Mouse (Mus musculus) liver, embryonic 12.5 days (tissue): ENCODE measurements around the gene Dab1. TPM values are rescaled to one million over a fixed set of nuclear protein-coding genes. Genes with fewer than 3 reads are reported as not detected.

Experiments used
- ATAC-seq: fragments of 200-750 bp; cut with Nextera tagmentation; 2 replicates; pipeline ENCODE4 v1.8.0; 2017; ENCODE audit warnings: moderate number of reproducible peaks, mild to moderate bottlenecking, moderate library complexity
- H3K27ac ChIP-seq: fragments of 300-500 bp; sonication (generic); 2 replicates; pipeline ENCODE4 v1.5.1; 2016; ENCODE audit warnings: mild to moderate bottlenecking
- H3K27me3 ChIP-seq: fragments of 300-500 bp; sonication (generic); replicated peaks from 2 replicates; pipeline ENCODE4 v1.6.1; 2016; ENCODE audit warnings: mild to moderate bottlenecking, moderate library complexity
- H3K36me3 ChIP-seq: fragments of 300-500 bp; sonication (generic); 2 replicates; pipeline ENCODE4 v1.6.1; 2016; ENCODE audit warnings: mild to moderate bottlenecking, moderate library complexity
- H3K4me1 ChIP-seq: fragments of 300-500 bp; sonication (generic); 2 replicates; pipeline ENCODE4 v1.6.1; 2016
- H3K4me2 ChIP-seq: fragments of 300-500 bp; sonication (generic); 2 replicates; pipeline ENCODE4 v1.6.1; 2016; ENCODE audit warnings: mild to moderate bottlenecking, moderate library complexity
- H3K4me3 ChIP-seq: fragments of 300-500 bp; sonication (generic); 2 replicates; pipeline ENCODE4 v1.5.1; 2016; ENCODE audit warnings: mild to moderate bottlenecking, moderate library complexity
- H3K9ac ChIP-seq: fragments of 300-500 bp; sonication (generic); 2 replicates; pipeline ENCODE4 v1.6.1; 2016; ENCODE audit warnings: mild to moderate bottlenecking, moderate library complexity
- H3K9me3 ChIP-seq: fragments of 300-500 bp; sonication (generic); replicated peaks from 2 replicates; pipeline ENCODE4 v1.6.1; 2016; ENCODE audit warnings: mild to moderate bottlenecking, moderate library complexity
- whole genome bisulfite sequencing: fragments of 180-500 bp; shearing (Covaris S2); methylation state at CpG from one replicate; pipeline ENCODE4 v1.1.7; 2016; ENCODE audit not compliant: insufficient replicate concordance; 5-methylcytosine and 5-hydroxymethylcytosine counted together
- polyA plus RNA-seq: library from polyadenylated mRNA; unstranded; fragments of >200 nt; fragmentation: Nextera tagmentation; extraction: Ambion mirVana; gene quantifications from 2 replicates; pipeline ENCODE4 v1.2.1, GENCODE M21; 2016

The Dab1 gene
- polyA plus RNA-seq, 1 experiment from 2014 or later: 0.45 TPM

DNA sequence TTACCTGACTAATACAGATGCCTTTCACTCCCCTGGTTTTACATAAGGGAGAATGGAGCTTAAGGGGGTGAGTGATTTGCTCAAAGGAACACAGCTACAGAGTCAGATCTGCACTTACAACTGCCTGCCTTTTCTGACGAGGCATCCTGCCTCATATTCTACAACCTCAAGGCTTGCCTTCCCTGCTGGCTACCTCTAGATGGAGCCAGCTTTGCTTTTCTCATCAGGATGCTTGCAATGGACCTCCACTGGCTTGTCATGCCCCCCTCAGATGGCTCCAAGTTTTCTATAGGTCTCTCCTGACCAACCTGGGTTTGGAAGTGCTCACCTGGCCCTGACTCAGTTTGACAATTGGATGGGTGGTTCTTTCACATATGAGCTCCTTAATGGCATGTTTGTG, 238.0 kb downstream of the Dab1 start:
- WGBS: 18% methylated on average over 1 of the region's 1 CpGs
- H3K27ac ChIP-seq: no peak overlapping the region
- no peaks in the 10 kb centered on the region for H3K36me3 ChIP-seq

DNA sequence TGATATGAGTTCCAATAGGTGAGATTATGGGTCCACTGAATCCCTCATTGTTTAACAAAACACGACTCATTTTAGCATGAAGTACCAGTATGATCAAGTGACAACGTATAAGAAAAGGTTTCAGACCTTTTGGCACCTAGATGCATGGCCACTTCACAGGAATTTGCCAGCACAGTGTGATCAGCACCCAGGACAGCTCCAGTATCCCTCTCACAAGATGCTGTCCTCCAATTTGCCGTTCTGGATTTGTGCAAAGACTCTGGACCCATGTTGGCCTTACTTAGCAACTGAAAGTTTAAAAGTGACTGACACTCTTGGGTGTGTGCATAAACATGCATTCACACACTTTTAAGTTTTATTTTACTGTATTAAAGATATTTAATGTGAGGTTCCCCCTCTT, 256.4 kb downstream of the Dab1 start:
- Histone ChIP-seq H3K27ac (no peak overlapping the region), H3K9me3 (no peaks in the 10 kb centered on the region), H3K27me3 (no peaks in the 10 kb centered on the region), H3K4me2 (no peak overlapping the region), H3K9ac (no peak overlapping the region), H3K4me3 (no peak overlapping the region), H3K4me1 (no peaks in the 10 kb centered on the region), H3K36me3 (no peaks in the 10 kb centered on the region)
- WGBS: 19% methylated on average over 3 of the region's 3 CpGs
- no peak for ATAC-seq

More for the DNA sequence above, 238.0 kb downstream of the Dab1 start:
- Histone ChIP-seq H3K9me3 (no peaks in the 10 kb centered on the region), H3K9ac (no peak overlapping the region), H3K4me2 (no peak overlapping the region), H3K4me1 (no peaks in the 10 kb centered on the region), H3K4me3 (no peak overlapping the region), H3K27me3 (no peaks in the 10 kb centered on the region)
- ATAC-seq: no peak

DNA sequence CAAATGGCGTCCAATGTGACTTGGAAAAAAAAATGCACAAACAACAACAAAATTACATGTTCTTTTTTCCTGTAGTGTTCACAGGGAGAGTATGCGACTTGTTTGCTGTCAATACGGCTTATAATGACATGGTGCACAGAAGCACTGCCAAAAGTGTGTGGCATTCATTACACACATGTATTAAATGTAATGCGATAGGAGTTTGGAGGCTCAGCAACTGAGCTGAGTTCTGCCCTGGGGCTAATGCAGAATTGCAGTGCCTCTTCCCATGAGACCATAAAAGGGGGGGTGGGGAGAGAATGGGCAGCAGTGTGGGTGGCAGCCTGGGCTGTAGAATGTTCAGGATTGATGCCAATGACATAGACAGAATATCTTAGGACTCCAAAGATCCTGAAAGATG, 259.7 kb downstream of the Dab1 start:
- Histone ChIP-seq H3K9me3 (no peaks in the 10 kb centered on the region), H3K27me3 (no peaks in the 10 kb centered on the region), H3K27ac (no peak overlapping the region), H3K4me3 (no peak overlapping the region), H3K4me1 (no peaks in the 10 kb centered on the region), H3K9ac (no peak overlapping the region), H3K4me2 (no peak overlapping the region), H3K36me3 (no peaks in the 10 kb centered on the region)
- no peak for ATAC-seq
- 78% methylated on average over 4 of the region's 4 CpGs for WGBS

DNA sequence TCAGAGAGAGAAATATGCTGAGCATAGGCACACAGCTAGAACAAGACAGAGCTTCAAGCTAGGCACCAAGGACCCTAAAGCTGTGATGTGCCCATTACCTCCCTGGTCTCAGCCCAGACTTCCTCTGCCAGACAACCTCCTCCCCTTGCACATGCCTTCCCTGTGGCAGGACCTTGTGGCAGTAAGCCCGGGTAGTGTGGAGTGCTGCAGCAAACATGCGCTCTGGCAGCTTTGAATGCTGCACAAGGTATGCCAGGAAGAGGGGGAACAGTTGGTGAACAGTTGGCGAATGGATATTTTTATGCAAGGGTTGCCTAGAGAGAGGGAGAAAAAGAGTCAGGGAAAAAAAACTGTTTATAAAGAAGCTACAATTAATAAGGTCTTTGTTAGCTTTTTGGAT, 262.5 kb downstream of the Dab1 start:
- no peak overlapping the region for H3K4me3 ChIP-seq
- no peaks in the 10 kb centered on the region for H3K9me3 ChIP-seq
- WGBS: 64% methylated on average over 3 of the region's 3 CpGs
- H3K9ac ChIP-seq: no peak overlapping the region
- H3K27me3 ChIP-seq: no peaks in the 10 kb centered on the region
- H3K36me3 ChIP-seq: no peaks in the 10 kb centered on the region
- no peaks in the 10 kb centered on the region for H3K4me1 ChIP-seq
- no peak overlapping the region for H3K27ac ChIP-seq
- H3K4me2 ChIP-seq: no peak overlapping the region
- ATAC-seq: no peak

DNA sequence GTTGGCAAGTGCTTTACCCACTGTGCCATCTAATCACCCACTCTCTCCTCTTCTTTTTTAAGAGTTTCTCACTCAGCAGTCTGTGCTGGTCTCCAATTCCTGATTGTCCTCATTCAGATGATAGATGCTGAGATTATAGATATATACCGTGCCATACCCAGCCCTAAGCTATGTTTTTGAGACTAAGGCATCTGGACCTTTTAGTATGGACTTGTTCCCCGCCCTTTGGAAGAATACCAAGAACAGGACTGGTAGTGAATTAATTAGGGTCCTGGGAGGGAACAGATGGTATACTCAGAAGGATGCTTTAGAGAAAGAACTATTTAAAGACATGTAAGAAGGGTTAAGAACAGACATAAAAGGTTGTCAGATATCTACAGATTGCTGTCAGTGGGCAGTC, 268.9 kb downstream of the Dab1 start:
- Histone ChIP-seq H3K27me3 (no peaks in the 10 kb centered on the region), H3K4me2 (no peak overlapping the region), H3K9ac (no peak overlapping the region), H3K27ac (no peak overlapping the region), H3K4me3 (no peak overlapping the region), H3K4me1 (no peaks in the 10 kb centered on the region), H3K36me3 (no peaks in the 10 kb centered on the region), H3K9me3 (no peaks in the 10 kb centered on the region)
- no peak for ATAC-seq
- WGBS: 58% methylated on average over 2 of the region's 2 CpGs

DNA sequence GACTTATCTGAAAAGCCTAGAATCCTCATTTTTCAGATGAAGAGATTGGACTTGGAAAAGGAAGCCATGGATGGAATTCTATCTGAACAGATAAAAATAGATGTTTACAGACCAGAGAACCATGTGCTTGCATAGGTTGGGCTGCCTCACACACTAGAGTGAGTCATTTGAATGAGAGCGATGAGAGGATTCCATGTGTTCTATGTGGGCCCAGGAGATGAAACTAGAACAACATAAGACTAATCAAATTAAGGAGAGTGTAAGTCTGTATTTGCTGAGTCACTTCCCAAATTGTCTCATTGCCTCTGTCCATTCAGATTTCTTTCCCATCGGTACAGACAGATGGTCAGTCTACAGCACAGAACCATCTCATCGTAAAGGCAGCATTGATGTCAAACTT, 270.0 kb downstream of the Dab1 start:
- H3K9ac ChIP-seq: no peak overlapping the region
- WGBS: 73% methylated on average over 3 of the region's 3 CpGs
- H3K4me1 ChIP-seq: no peaks in the 10 kb centered on the region
- no peaks in the 10 kb centered on the region for H3K9me3 ChIP-seq
- no peak overlapping the region for H3K4me2 ChIP-seq
- H3K4me3 ChIP-seq: no peak overlapping the region
- no peak for ATAC-seq
- no peaks in the 10 kb centered on the region for H3K36me3 ChIP-seq
- no peaks in the 10 kb centered on the region for H3K27me3 ChIP-seq
- H3K27ac ChIP-seq: no peak overlapping the region

DNA sequence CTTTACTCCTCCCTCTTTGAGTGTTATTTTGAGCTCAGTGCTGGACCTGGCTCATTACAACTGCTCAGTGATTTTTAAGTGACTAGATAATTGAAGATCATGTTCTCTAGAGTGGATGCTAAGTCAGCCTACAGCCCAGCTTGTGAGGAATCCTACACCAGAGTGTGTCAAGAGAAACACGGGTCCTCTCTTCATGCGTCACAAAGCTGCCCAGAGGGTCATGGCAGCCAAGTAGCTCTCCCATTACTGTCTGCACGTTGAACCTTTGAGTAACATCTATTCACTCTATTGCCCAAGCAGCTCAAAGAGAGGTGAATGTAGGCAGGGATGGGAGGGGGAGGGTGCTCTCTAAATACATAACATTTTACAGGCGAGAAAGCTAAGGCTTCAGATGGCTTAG, 277.6 kb downstream of the Dab1 start:
- Histone ChIP-seq H3K9ac (no peak overlapping the region), H3K36me3 (no peaks in the 10 kb centered on the region), H3K4me1 (no peaks in the 10 kb centered on the region), H3K9me3 (no peaks in the 10 kb centered on the region), H3K27ac (no peak overlapping the region), H3K27me3 (no peaks in the 10 kb centered on the region), H3K4me2 (no peak overlapping the region), H3K4me3 (no peak overlapping the region)
- ATAC-seq: no peak
- 68% methylated on average over 4 of the region's 4 CpGs for WGBS

DNA sequence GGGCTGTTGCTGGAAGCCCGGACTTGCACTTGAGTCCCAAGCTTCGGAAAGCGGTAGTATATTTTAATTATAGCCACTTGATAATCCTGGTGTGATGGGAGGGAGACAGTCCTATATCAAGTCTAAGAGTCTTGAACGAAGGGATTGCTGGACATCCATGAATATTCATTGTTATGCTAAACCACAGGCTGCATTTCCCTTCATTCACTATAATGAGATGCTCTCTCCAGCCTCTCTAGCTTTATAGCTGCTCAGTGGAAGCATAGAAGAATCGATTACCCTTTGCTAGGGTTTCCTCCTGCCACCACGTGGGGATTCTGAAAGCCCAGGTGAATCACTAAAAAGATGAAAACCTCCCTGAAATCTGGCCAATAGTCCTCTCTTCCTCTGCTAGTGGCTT, 278.5 kb downstream of the Dab1 start:
- no peak overlapping the region for H3K27ac ChIP-seq
- no peak overlapping the region for H3K9ac ChIP-seq
- no peak overlapping the region for H3K4me2 ChIP-seq
- WGBS: 64% methylated on average over 6 of the region's 6 CpGs
- H3K36me3 ChIP-seq: no peaks in the 10 kb centered on the region
- H3K4me3 ChIP-seq: no peak overlapping the region
- no peaks in the 10 kb centered on the region for H3K4me1 ChIP-seq
- no peak for ATAC-seq
- H3K9me3 ChIP-seq: no peaks in the 10 kb centered on the region
- no peaks in the 10 kb centered on the region for H3K27me3 ChIP-seq

DNA sequence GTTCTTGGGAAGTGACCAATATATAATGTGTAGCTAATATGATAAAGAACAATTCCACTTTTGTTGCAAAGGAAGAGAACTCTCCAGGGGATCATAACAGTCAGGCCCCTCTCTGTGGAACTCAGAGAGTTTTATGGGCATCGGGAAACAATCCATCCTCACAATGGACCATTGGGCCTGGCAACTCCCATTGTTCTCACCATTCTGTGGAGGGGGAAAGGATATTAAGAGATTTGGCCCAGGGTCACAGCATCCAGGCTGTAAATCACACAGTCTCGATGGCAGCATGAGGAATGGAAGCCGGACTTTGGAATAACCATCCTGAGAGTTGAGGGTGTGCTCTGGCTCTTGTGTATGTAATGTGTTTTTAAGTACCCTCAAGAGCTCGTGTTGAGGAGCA, 292.3 kb downstream of the Dab1 start:
- H3K4me3 ChIP-seq: no peak overlapping the region
- no peak overlapping the region for H3K9ac ChIP-seq
- no peak for ATAC-seq
- no peaks in the 10 kb centered on the region for H3K9me3 ChIP-seq
- no peak overlapping the region for H3K4me2 ChIP-seq
- no peaks in the 10 kb centered on the region for H3K36me3 ChIP-seq
- no peak overlapping the region for H3K27ac ChIP-seq
- no peaks in the 10 kb centered on the region for H3K4me1 ChIP-seq
- 59% methylated on average over 4 of the region's 4 CpGs for WGBS
- H3K27me3 ChIP-seq: no peaks in the 10 kb centered on the region

DNA sequence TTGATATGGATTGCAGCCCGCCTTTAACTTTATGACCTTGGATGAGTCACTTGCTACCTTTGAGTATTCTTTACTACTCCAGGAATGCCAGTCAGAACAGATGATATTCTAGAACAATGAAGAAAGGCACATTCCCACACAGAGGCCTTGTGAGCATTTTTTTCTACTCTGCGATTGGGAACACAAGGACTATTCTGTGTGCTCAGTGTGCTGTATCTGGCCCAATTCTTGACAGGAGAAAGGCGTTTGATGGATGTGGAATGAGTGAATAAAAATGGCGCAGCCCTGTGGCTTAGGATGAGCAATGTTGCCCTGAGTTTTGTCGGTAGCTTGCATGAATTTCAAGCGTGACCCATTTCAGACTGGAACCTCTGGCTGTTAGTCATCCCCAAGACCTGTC, 292.9 kb downstream of the Dab1 start:
- H3K27me3 ChIP-seq: no peaks in the 10 kb centered on the region
- H3K4me2 ChIP-seq: no peak overlapping the region
- H3K36me3 ChIP-seq: no peaks in the 10 kb centered on the region
- H3K4me1 ChIP-seq: no peaks in the 10 kb centered on the region
- 72% methylated on average over 6 of the region's 6 CpGs for WGBS
- no peaks in the 10 kb centered on the region for H3K9me3 ChIP-seq
- H3K9ac ChIP-seq: no peak overlapping the region
- no peak overlapping the region for H3K27ac ChIP-seq
- H3K4me3 ChIP-seq: no peak overlapping the region
- no peak for ATAC-seq

DNA sequence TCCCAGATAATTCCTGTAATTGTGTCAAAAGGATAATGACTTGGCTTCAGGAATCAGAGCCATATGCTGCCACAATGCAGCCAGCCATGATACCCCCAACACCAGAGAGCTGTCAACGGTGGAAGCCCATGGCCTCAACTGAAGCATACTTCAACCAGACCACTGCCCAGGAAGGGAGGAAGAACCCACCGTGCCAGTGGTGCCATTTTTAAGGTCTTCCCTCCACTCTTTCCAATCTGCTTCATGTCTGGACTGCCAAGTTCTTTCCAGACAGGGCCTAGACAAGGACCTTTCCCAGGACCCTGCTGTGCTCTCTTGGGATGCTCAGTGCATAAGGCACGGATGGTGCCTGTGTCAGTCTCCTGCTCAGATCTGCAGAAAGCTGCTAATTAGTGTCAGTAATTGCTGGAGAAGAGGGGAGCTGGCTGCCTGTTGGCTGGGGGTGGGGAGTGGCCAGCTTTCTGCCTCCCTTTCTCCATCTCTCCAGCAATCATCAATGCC, 303.3 kb downstream of the Dab1 start:
- WGBS: 32% methylated on average over 3 of the region's 3 CpGs
- Histone ChIP-seq H3K9ac (no peak overlapping the region), H3K36me3 (no peaks in the 10 kb centered on the region), H3K9me3 (no peaks in the 10 kb centered on the region), H3K27ac (no peak overlapping the region), H3K4me1 (no peaks in the 10 kb centered on the region), H3K4me2 (no peak overlapping the region), H3K27me3 (no peaks in the 10 kb centered on the region), H3K4me3 (no peak overlapping the region)
- no peak for ATAC-seq

DNA sequence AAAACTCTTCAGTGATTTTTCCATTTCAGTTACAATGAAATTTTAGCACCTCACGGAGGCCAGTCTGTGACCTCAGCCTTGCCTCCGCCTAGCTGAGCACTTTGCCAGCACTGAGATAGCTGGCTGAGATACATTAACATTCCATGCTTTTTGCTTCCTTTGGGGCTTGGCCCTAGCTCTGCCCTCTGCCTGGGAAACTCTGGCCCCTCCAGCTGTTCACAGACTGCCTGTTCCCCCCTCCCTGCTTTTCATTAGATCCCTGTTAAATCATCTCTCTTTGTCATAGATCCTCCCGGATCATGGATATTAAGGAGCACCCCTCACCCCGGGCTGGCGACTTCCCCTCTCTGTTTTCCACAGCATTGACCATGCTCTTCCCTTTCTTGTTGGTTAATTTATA, 307.5 kb downstream of the Dab1 start:
- no peaks in the 10 kb centered on the region for H3K27me3 ChIP-seq
- H3K4me2 ChIP-seq: no peak overlapping the region
- H3K36me3 ChIP-seq: no peaks in the 10 kb centered on the region
- H3K9me3 ChIP-seq: no peaks in the 10 kb centered on the region
- H3K4me1 ChIP-seq: no peaks in the 10 kb centered on the region
- ATAC-seq: no peak
- H3K9ac ChIP-seq: no peak overlapping the region
- WGBS: 48% methylated on average over 5 of the region's 5 CpGs
- no peak overlapping the region for H3K4me3 ChIP-seq
- no peak overlapping the region for H3K27ac ChIP-seq

DNA sequence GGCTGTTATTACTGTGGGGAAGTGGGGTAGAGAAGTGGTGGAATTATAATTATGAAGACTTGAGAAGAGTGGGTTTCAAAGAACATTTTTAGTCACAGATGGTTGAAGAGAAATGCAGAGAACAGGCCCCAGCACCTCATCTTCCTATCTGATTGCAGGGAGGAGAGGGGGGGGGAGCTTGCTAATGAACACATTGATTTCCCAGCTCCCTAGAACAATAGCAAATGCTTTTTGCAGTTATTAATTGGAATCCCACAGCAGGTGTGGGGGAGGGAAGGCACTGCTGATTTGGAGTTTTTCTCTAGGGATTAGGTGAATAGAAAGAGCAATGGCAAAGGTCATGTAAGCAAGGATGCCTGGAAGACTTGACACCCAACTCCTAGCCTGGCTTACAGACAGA, 310.5 kb downstream of the Dab1 start:
- ATAC-seq: no peak
- no peak overlapping the region for H3K9ac ChIP-seq
- no peaks in the 10 kb centered on the region for H3K4me1 ChIP-seq
- no peak overlapping the region for H3K27ac ChIP-seq
- no peak overlapping the region for H3K4me3 ChIP-seq
- H3K4me2 ChIP-seq: no peak overlapping the region
- no peaks in the 10 kb centered on the region for H3K27me3 ChIP-seq
- no peaks in the 10 kb centered on the region for H3K9me3 ChIP-seq
- H3K36me3 ChIP-seq: no peaks in the 10 kb centered on the region
